Mouse (Mus musculus) MEL (cell line): Measurements from ENCODE around the gene Wars. TPM values are rescaled to one million over a fixed set of nuclear protein-coding genes. Genes with fewer than 3 reads are reported as not detected.

Experiments used
- DNase-seq: peaks from one replicate; pipeline ENCODE4 v3.0.0; 2011; ENCODE audit warnings: low read depth, low spot score
- H3K27ac ChIP-seq: 2 replicates; pipeline ENCODE4 v1.5.1; 2012; ENCODE audit warnings: low read depth, mild to moderate bottlenecking, control low read depth, low read length, moderate library complexity; ENCODE audit not compliant: control insufficient read depth
- H3K27me3 ChIP-seq, 2 experiments: fragments of 150-350 bp in 1 of 2; sonication (generic) in 1 of 2; 2 replicates each; pipeline ENCODE4 v1.6.1; 2012; ENCODE audit warnings: low read length in 2 of 2, mild to moderate bottlenecking in 2 of 2, improper control_type of control experiment in 1 of 2, moderate library complexity in 1 of 2; ENCODE audit not compliant: insufficient read depth in 2 of 2, control insufficient read depth in 1 of 2
- H3K36me3 ChIP-seq, 2 experiments: 2 replicates each; pipeline ENCODE4 v1.6.1; 2012 to 2014; ENCODE audit warnings: low read length in 2 of 2, improper control_type of control experiment in 1 of 2, inconsistent platforms in 1 of 2, mild to moderate bottlenecking in 1 of 2; ENCODE audit not compliant: insufficient read depth in 2 of 2, control insufficient read depth in 1 of 2
- H3K4me1 ChIP-seq, 2 experiments: fragments of 150-350 bp in 1 of 2; sonication (generic) in 1 of 2; 2 replicates each; pipeline ENCODE4 v1.6.1; 2012; ENCODE audit warnings: low read length in 2 of 2, improper control_type of control experiment in 1 of 2, mild to moderate bottlenecking in 1 of 2; ENCODE audit not compliant: insufficient read depth in 2 of 2, control insufficient read depth in 1 of 2
- H3K4me3 ChIP-seq, 2 experiments: fragments of 150-350 bp in 1 of 2; sonication (generic) in 1 of 2; 2 replicates each; pipeline ENCODE4 v1.5.1; 2012; ENCODE audit warnings: low read depth in 2 of 2, low read length in 2 of 2, mild to moderate bottlenecking in 2 of 2, moderate library complexity in 2 of 2, control low read depth in 1 of 2, improper control_type of control experiment in 1 of 2; ENCODE audit not compliant: control insufficient read depth in 1 of 2, insufficient read depth in 1 of 2
- H3K79me2 ChIP-seq: 2 replicates; pipeline ENCODE4 v1.6.1; 2012; ENCODE audit warnings: mild to moderate bottlenecking, low read length, moderate library complexity; ENCODE audit not compliant: control insufficient read depth, poor library complexity, insufficient read depth
- H3K9ac ChIP-seq: 2 replicates; pipeline ENCODE4 v1.6.1; 2012; ENCODE audit warnings: low read depth, mild to moderate bottlenecking, control low read depth, low read length, moderate library complexity; ENCODE audit not compliant: control insufficient read depth, poor library complexity, severe bottlenecking
- H3K9me3 ChIP-seq: fragments of 150-350 bp; sonication (generic); replicated peaks from 2 replicates; pipeline ENCODE4 v1.6.1; 2012; ENCODE audit warnings: mild to moderate bottlenecking, low read length, improper control_type of control experiment, moderate library complexity; ENCODE audit not compliant: insufficient read depth
- BHLHE40 ChIP-seq: IDR thresholded peaks from 2 replicates; pipeline ENCODE4 v1.6.1; 2012; ENCODE audit warnings: low read depth, mild to moderate bottlenecking, inconsistent platforms, low read length, improper control_type of control experiment, borderline replicate concordance
- CTCF ChIP-seq, 3 experiments: IDR thresholded peaks in 2 of 3; conservative IDR thresholded peaks in 1 of 3; 2 replicates each; pipeline ENCODE4 v1.5.1; 2011 to 2012; ENCODE audit warnings: low read length in 3 of 3, low read depth in 2 of 3, mild to moderate bottlenecking in 2 of 3, improper control_type of control experiment in 1 of 3, inconsistent platforms in 1 of 3, mixed read lengths in 1 of 3, moderate library complexity in 1 of 3; ENCODE audit not compliant: control insufficient read depth in 1 of 3, insufficient read depth in 1 of 3, poor library complexity in 1 of 3, severe bottlenecking in 1 of 3
- E2F4 ChIP-seq: IDR thresholded peaks from 2 replicates; pipeline ENCODE4 v1.6.1; 2011; ENCODE audit warnings: low read depth, low read length, improper control_type of control experiment, borderline replicate concordance
- ELF1 ChIP-seq: IDR thresholded peaks from 2 replicates; pipeline ENCODE4 v1.6.1; 2014; ENCODE audit warnings: low read depth, mild to moderate bottlenecking, inconsistent platforms, low read length, improper control_type of control experiment, moderate library complexity
- EP300 ChIP-seq, 2 experiments: IDR thresholded peaks; 2 replicates each; pipeline ENCODE4 v1.6.1; 2011; ENCODE audit warnings: improper control_type of control experiment in 2 of 2, low read length in 2 of 2, low read depth in 1 of 2, mild to moderate bottlenecking in 1 of 2
- HCFC1 ChIP-seq: IDR thresholded peaks from 2 replicates; pipeline ENCODE4 v1.6.1; 2012; ENCODE audit warnings: low read depth, mild to moderate bottlenecking, inconsistent platforms, low read length, improper control_type of control experiment, moderate library complexity
- KAT2A ChIP-seq: conservative IDR thresholded peaks from 2 replicates; pipeline ENCODE4 v1.6.1; 2012; ENCODE audit warnings: low read depth, low read length, improper control_type of control experiment, inconsistent platforms
- MAZ ChIP-seq: IDR thresholded peaks from 2 replicates; pipeline ENCODE4 v1.6.1; 2012; ENCODE audit warnings: low read depth, mild to moderate bottlenecking, inconsistent platforms, low read length, improper control_type of control experiment
- MXI1 ChIP-seq: IDR thresholded peaks from 2 replicates; pipeline ENCODE4 v1.6.1; 2011; ENCODE audit warnings: mild to moderate bottlenecking, low read depth, low read length, improper control_type of control experiment
- MYB ChIP-seq: IDR thresholded peaks from 2 replicates; pipeline ENCODE4 v1.6.1; 2011; ENCODE audit warnings: mild to moderate bottlenecking, low read depth, low read length, improper control_type of control experiment
- MYC ChIP-seq: IDR thresholded peaks from 2 replicates; pipeline ENCODE4 v1.6.1; 2011; ENCODE audit warnings: low read depth, mild to moderate bottlenecking, low read length, improper control_type of control experiment, moderate library complexity
- NELFE ChIP-seq: IDR thresholded peaks from 2 replicates; pipeline ENCODE4 v1.6.1; 2011; ENCODE audit warnings: low read depth, low read length, improper control_type of control experiment
- POLR2AphosphoS2 ChIP-seq: IDR thresholded peaks from 2 replicates; pipeline ENCODE4 v1.6.1; 2011; ENCODE audit warnings: low read length, improper control_type of control experiment
- POLR2AphosphoS5 ChIP-seq: IDR thresholded peaks from 2 replicates; pipeline ENCODE4 v1.6.1; 2012; ENCODE audit warnings: low read depth, borderline replicate concordance, mild to moderate bottlenecking, inconsistent platforms, low read length, moderate library complexity, mixed read lengths
- RCOR1 ChIP-seq: IDR thresholded peaks from 2 replicates; pipeline ENCODE4 v1.6.1; 2012; ENCODE audit warnings: low read depth, mild to moderate bottlenecking, inconsistent platforms, low read length, improper control_type of control experiment
- UBTF ChIP-seq: IDR thresholded peaks from 2 replicates; pipeline ENCODE4 v1.6.1; 2012; ENCODE audit warnings: low read depth, mild to moderate bottlenecking, inconsistent platforms, low read length, improper control_type of control experiment, moderate library complexity, borderline replicate concordance; ENCODE audit not compliant: insufficient read depth
- USF1 ChIP-seq: IDR thresholded peaks from 2 replicates; pipeline ENCODE4 v1.6.1; 2014; ENCODE audit warnings: low read depth, mild to moderate bottlenecking, inconsistent platforms, low read length, improper control_type of control experiment, moderate library complexity
- ZKSCAN1 ChIP-seq: IDR thresholded peaks from 2 replicates; pipeline ENCODE4 v1.6.1; 2012; ENCODE audit warnings: low read depth, mild to moderate bottlenecking, inconsistent platforms, low read length, improper control_type of control experiment, moderate library complexity
- ZMIZ1 ChIP-seq: IDR thresholded peaks from 2 replicates; pipeline ENCODE4 v1.6.1; 2012; ENCODE audit warnings: low read depth, mild to moderate bottlenecking, inconsistent platforms, low read length, improper control_type of control experiment, moderate library complexity
- polyA plus RNA-seq, 2 experiments: library from polyadenylated mRNA; stranded (reverse) in 1 of 2; unstranded in 1 of 2; fragments of >175 nt in 1 of 2; fragments of >200 nt in 1 of 2; gene quantifications; 2 replicates each; pipeline versions ENCODE4 v1.2.1 to v1.2.4; 2012; ENCODE audit warnings: low replicate concordance in 2 of 2, low read depth in 1 of 2; ENCODE audit not compliant: insufficient read length in 2 of 2, insufficient read depth in 1 of 2, missing spikeins in 1 of 2
- total RNA-seq: library from RNA; depleted of rRNA; stranded (reverse); fragments of 300-350 nt; gene quantifications from 2 replicates; pipeline ENCODE4 v1.2.3, GENCODE M21; 2012

The Wars gene
- total and polyA plus RNA-seq, 3 experiments = 85.7 to 836 (median 98.4) TPM

DNA sequence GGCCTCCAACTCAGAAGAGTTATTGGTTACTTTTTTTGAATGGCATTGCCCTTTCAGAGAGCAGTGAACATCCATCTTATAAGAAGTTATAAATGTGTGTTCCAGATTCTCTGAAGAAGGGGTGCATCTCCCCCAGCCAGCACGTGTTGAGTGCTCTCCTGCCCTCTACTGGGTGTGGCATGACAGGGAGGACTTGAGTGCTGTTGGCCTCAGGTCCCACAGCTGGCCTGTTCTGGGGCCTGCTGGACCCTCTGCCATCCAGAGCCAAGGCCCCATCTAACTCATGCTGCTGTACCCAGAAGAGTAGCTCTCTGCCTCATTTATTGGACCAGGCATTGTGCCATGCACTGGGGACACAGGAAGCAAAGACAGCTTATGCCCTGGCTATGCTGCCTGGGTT, 46.3 kb upstream of the Wars start:
- no peaks in the 10 kb centered on the region for H3K36me3 ChIP-seq
- H3K9me3 ChIP-seq = no peaks in the 10 kb centered on the region
- H3K4me1 ChIP-seq = no peaks in the 10 kb centered on the region
- H3K27me3 ChIP-seq = no peaks in the 10 kb centered on the region
- H3K9ac ChIP-seq = no peak overlapping the region
- no peak for DNase-seq
- no peak overlapping the region for H3K27ac ChIP-seq
- no peak overlapping the region for H3K4me3 ChIP-seq
- no peak for TF ChIP-seq E2F4
- no peak for TF ChIP-seq POLR2AphosphoS2
- TF ChIP-seq CTCF (IDR thresholded peaks at IDR 0.05 in 2 of 3, conservative IDR thresholded peaks at IDR 0.05 in 1 of 3; ENCODE audit: control insufficient read depth in 1 of 3, insufficient read depth in 1 of 3, low read depth in 2 of 3, low read length in 3 of 3, poor library complexity in 1 of 3, severe bottlenecking in 1 of 3) = peak in 1 of 3 experiments; percentile 9; a peak in 1 of 6 replicates
- no peaks in the 10 kb centered on the region for H3K79me2 ChIP-seq

GRCm38 (mm10) chr12:108939317-108939716, 45.3 kb upstream of the Wars start:
- Histone ChIP-seq H3K27me3 (no peaks in the 10 kb centered on the region), H3K27ac (no peak overlapping the region), H3K4me3 (no peak overlapping the region), H3K36me3 (no peaks in the 10 kb centered on the region)
- no peak for DNase-seq
- TF ChIP-seq MYB = no peak
- no peak for TF ChIP-seq USF1
- TF ChIP-seq MYC = no peak
- TF ChIP-seq KAT2A = no peak
- no peak for TF ChIP-seq MAZ
- no peak for TF ChIP-seq POLR2AphosphoS5
- no peak for TF ChIP-seq ELF1
- no peak for TF ChIP-seq UBTF
- TF ChIP-seq RCOR1 = no peak
- TF ChIP-seq MXI1 = no peak
- TF ChIP-seq EP300 (IDR thresholded peaks at IDR 0.05; ENCODE audit: low read depth in 1 of 2, low read length in 2 of 2) = no peak
- no peak for TF ChIP-seq CTCF (IDR thresholded peaks at IDR 0.05 in 2 of 3, conservative IDR thresholded peaks at IDR 0.05 in 1 of 3; ENCODE audit: control insufficient read depth in 1 of 3, insufficient read depth in 1 of 3, low read depth in 2 of 3, low read length in 3 of 3, poor library complexity in 1 of 3, severe bottlenecking in 1 of 3)
- TF ChIP-seq ZKSCAN1 = no peak
- TF ChIP-seq NELFE = no peak
- TF ChIP-seq ZMIZ1 = no peak
- TF ChIP-seq BHLHE40 = no peak
- no peak for TF ChIP-seq HCFC1
- TF ChIP-seq, all 39 proteins: peak for 0
- Histone ChIP-seq H3K9ac (no peak overlapping the region), H3K9me3 (no peaks in the 10 kb centered on the region), H3K4me1 (no peaks in the 10 kb centered on the region), H3K79me2 (no peaks in the 10 kb centered on the region)
